Mouse (Mus musculus) lung, postnatal 14 days (tissue): ENCODE data around the gene Ect2l.
"Not testable (repeated sequence)": the region's sequence is repeated elsewhere in the genome, so short reads cannot be mapped to it uniquely, and the experiment has no call there.

Source experiments
- DNase-seq: peaks from one replicate; pipeline ENCODE4 v3.0.0; 2021

Ect2l gene

GRCm38 (mm10) chr10:18189498-18189897 lies 21.2 kb downstream of the Ect2l start:
- no peak for DNase-seq

- DNase-seq: no peak
These were observed 22.1 kb downstream of the Ect2l start for GRCm38 (mm10) chr10:18188564-18188963.

GRCm38 (mm10) chr10:18182246-18182645 lies 28.4 kb downstream of the Ect2l start:
- DNase-seq: no peak

GRCm38 (mm10) chr10:18177304-18177703 lies 33.4 kb downstream of the Ect2l start:
- DNase-seq: no peak

GRCm38 (mm10) chr10:18176722-18177121 lies 34.0 kb downstream of the Ect2l start:
- DNase-seq: no peak

- no peak for DNase-seq
These were observed 35.6 kb downstream of the Ect2l start for GRCm38 (mm10) chr10:18175087-18175486.

GRCm38 (mm10) chr10:18162435-18162971 lies 48.2 kb downstream of the Ect2l start:
- DNase-seq: no peak

- DNase-seq: no peak
These were observed 63.5 kb downstream of the Ect2l start for GRCm38 (mm10) chr10:18147224-18147623.

- no peak for DNase-seq
These were observed 68.5 kb downstream of the Ect2l start for GRCm38 (mm10) chr10:18142231-18142630.

- DNase-seq: no peak
These were observed 69.3 kb downstream of the Ect2l start for GRCm38 (mm10) chr10:18141389-18141788.

GRCm38 (mm10) chr10:18139615-18140014 lies 71.1 kb downstream of the Ect2l start:
- DNase-seq: no peak

- not testable (repeated sequence) for DNase-seq
These were observed 71.7 kb downstream of the Ect2l start for GRCm38 (mm10) chr10:18138853-18139503.

GRCm38 (mm10) chr10:18131666-18132650 lies 78.7 kb downstream of the Ect2l start:
- DNase-seq: no peak

GRCm38 (mm10) chr10:18130276-18130675 lies 80.4 kb downstream of the Ect2l start:
- DNase-seq: no peak

- no peak for DNase-seq
These were observed 92.4 kb downstream of the Ect2l start for GRCm38 (mm10) chr10:18118336-18118735.

GRCm38 (mm10) chr10:18113473-18114093 lies 97.1 kb downstream of the Ect2l start:
- DNase-seq: no peak

GRCm38 (mm10) chr10:18110940-18111339 lies 99.8 kb downstream of the Ect2l start:
- DNase-seq: no peak

- no peak for DNase-seq
These were observed 103.2 kb downstream of the Ect2l start for GRCm38 (mm10) chr10:18107471-18107870.

- no peak for DNase-seq
These were observed 108.5 kb downstream of the Ect2l start for GRCm38 (mm10) chr10:18102166-18102565.

- no peak for DNase-seq
These were observed 120.0 kb downstream of the Ect2l start for GRCm38 (mm10) chr10:18090691-18091090.

GRCm38 (mm10) chr10:18082772-18083171 lies 127.9 kb downstream of the Ect2l start:
- no peak for DNase-seq

- no peak for DNase-seq
These were observed 129.2 kb downstream of the Ect2l start for GRCm38 (mm10) chr10:18081536-18081935.
